In the genomic region with DNA sequence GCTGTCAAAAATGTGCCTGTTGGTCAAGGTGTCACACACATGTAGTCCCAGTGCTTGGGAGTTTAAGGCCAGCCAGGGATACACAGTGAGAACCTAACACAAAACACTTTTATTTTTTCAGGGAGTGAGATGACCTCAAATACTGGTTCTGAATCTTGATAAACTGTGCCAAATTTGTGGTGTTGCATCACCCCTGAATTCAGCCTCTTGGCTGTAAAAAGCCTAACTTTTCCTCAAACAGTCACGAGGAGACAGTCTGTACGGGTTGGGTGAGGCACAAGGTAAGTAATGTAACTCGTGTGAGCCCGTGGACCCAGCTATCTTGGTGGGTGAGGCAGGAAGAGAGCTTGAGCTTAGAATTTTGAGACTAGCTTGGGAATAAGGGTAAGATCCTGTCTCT, we compare ENCODE assay signal across 21 mouse cellular contexts.
DNase-seq lines count a peak whose midpoint lies in the region; ATAC-seq and TF ChIP-seq lines count a peak whose summit lies in the region.
"Had no signal": no experiment of that assay in that cellular context is flagged by ENCODE, and none has a peak within 500 bp of the region (broad histone marks: within the 10 kb centered on the region; RNA-seq: fewer than 3 reads in every experiment).

No protein-coding gene starts in this region.

- ATAC-seq in granulocyte monocyte progenitor cell, adult 5-6 weeks (replicated peaks; ENCODE audit: poor library complexity, severe bottlenecking): peak; percentile 27
- ATAC-seq: forebrain, embryonic 15.5 days had no signal

- TF ChIP-seq CTCF in left cerebral cortex, adult 2 months (IDR thresholded peaks at IDR 0.05): no peak

- H3K27ac ChIP-seq in left cerebral cortex, adult 2 months: no peak overlapping the region
- H3K27ac ChIP-seq: embryonic facial prominence, embryonic 15.5 days; forebrain, embryonic 15.5 days; heart, adult 2 months; hindbrain, embryonic 10.5 days; hindbrain, embryonic 14.5 days had no signal

- intact Hi-C loops in left cerebral cortex, adult 2 months (cut with DNase I): no loop called here

- H3K4me3 ChIP-seq in left cerebral cortex, adult 2 months: no peak overlapping the region
- H3K4me3 ChIP-seq: embryonic facial prominence, embryonic 15.5 days; erythroblast, embryonic 14.5 days; forebrain, embryonic 15.5 days; heart, adult 2 months; heart, embryonic 12.5 days; hindbrain, embryonic 10.5 days had no signal

- peak; percentile 34 for DNase-seq in adrenal gland, postnatal 14 days
- no peak for DNase-seq in adrenal gland, postnatal 25 days
- peak; percentile 39 for DNase-seq in 3T3-L1 (ENCODE audit: low read depth, low spot score)
- peak; percentile 12 for DNase-seq in NIH3T3 (ENCODE audit: low read depth)
- no peak for DNase-seq in cerebellum, adult 11 months
- no peak for DNase-seq in left cerebral cortex, adult 2 months (ENCODE audit: extremely low spot score in 1 of 2, low spot score in 2 of 2)
- DNase-seq: B cell, adult 2 months; cerebellum, adult 11-12 months; cerebellum, adult 9-10 months; cerebellum, postnatal 25 days; gastrocnemius, postnatal 36 days; heart, adult 2 months; kidney, adult 11 months; kidney, adult 9 months had no signal

Comparison
In these comparisons a context has a peak if more than half of its experiments do, and no peak if none do; other contexts are left out.
1. DNase-seq: peak in adrenal gland, postnatal 14 days (single experiment), 3T3-L1 (single experiment) and NIH3T3 (single experiment); none in adrenal gland, postnatal 25 days (single experiment), cerebellum, adult 11 months (single experiment) and left cerebral cortex, adult 2 months (0 of 2).